Mouse (Mus musculus) liver, embryonic 12.5 days (tissue): ENCODE measurements around the gene Cdc6. TPM values are rescaled to one million over a fixed set of nuclear protein-coding genes. Genes with fewer than 3 reads are reported as not detected.
"Not testable (repeated sequence)": the region's sequence is repeated elsewhere in the genome, so short reads cannot be mapped to it uniquely, and the experiment has no call there.

Experiments
- ATAC-seq: fragments of 200-750 bp; cut with Nextera tagmentation; 2 replicates; pipeline ENCODE4 v1.8.0; 2017; ENCODE audit warnings: moderate number of reproducible peaks, mild to moderate bottlenecking, moderate library complexity
- H3K27ac ChIP-seq: fragments of 300-500 bp; sonication (generic); 2 replicates; pipeline ENCODE4 v1.5.1; 2016; ENCODE audit warnings: mild to moderate bottlenecking
- H3K27me3 ChIP-seq: fragments of 300-500 bp; sonication (generic); replicated peaks from 2 replicates; pipeline ENCODE4 v1.6.1; 2016; ENCODE audit warnings: mild to moderate bottlenecking, moderate library complexity
- H3K36me3 ChIP-seq: fragments of 300-500 bp; sonication (generic); 2 replicates; pipeline ENCODE4 v1.6.1; 2016; ENCODE audit warnings: mild to moderate bottlenecking, moderate library complexity
- H3K4me1 ChIP-seq: fragments of 300-500 bp; sonication (generic); 2 replicates; pipeline ENCODE4 v1.6.1; 2016
- H3K4me2 ChIP-seq: fragments of 300-500 bp; sonication (generic); 2 replicates; pipeline ENCODE4 v1.6.1; 2016; ENCODE audit warnings: mild to moderate bottlenecking, moderate library complexity
- H3K4me3 ChIP-seq: fragments of 300-500 bp; sonication (generic); 2 replicates; pipeline ENCODE4 v1.5.1; 2016; ENCODE audit warnings: mild to moderate bottlenecking, moderate library complexity
- H3K9ac ChIP-seq: fragments of 300-500 bp; sonication (generic); 2 replicates; pipeline ENCODE4 v1.6.1; 2016; ENCODE audit warnings: mild to moderate bottlenecking, moderate library complexity
- H3K9me3 ChIP-seq: fragments of 300-500 bp; sonication (generic); replicated peaks from 2 replicates; pipeline ENCODE4 v1.6.1; 2016; ENCODE audit warnings: mild to moderate bottlenecking, moderate library complexity
- WGBS: fragments of 180-500 bp; shearing (Covaris S2); methylation state at CpG from one replicate; pipeline ENCODE4 v1.1.7; 2016; ENCODE audit not compliant: insufficient replicate concordance; 5-methylcytosine and 5-hydroxymethylcytosine counted together
- polyA plus RNA-seq: library from polyadenylated mRNA; unstranded; fragments of >200 nt; fragmentation: Nextera tagmentation; extraction: Ambion mirVana; gene quantifications from 2 replicates; pipeline ENCODE4 v1.2.1, GENCODE M21; 2016

The Cdc6 gene
- polyA plus RNA-seq, 1 experiment from 2014 or later, result 86.5 TPM

GRCm38 (mm10) chr11:98911498-98911897, 3.9 kb downstream of the Cdc6 start:
- no peaks in the 10 kb centered on the region for H3K27me3 ChIP-seq
- peaks cover 76% of the 10 kb centered on the region for H3K4me1 ChIP-seq
- ATAC-seq, result peak; percentile 60
- peak overlapping the region; percentile 82 for H3K4me3 ChIP-seq
- WGBS, result 37% methylated on average over 5 of the region's 5 CpGs
- peak overlapping the region; percentile 92 for H3K9ac ChIP-seq
- peaks cover 80% of the 10 kb centered on the region for H3K36me3 ChIP-seq
- no peaks in the 10 kb centered on the region for H3K9me3 ChIP-seq
- H3K27ac ChIP-seq, result peak overlapping the region; percentile 94
- peak overlapping the region; percentile 89 for H3K4me2 ChIP-seq

- Histone ChIP-seq H3K4me1 (peaks cover 76% of the 10 kb centered on the region), H3K36me3 (peaks cover 100% of the 10 kb centered on the region), H3K9me3 (no peaks in the 10 kb centered on the region), H3K27ac (no peak overlapping the region), H3K9ac (no peak overlapping the region), H3K4me2 (no peak overlapping the region), H3K27me3 (no peaks in the 10 kb centered on the region), H3K4me3 (no peak overlapping the region)
- ATAC-seq, result no peak
- 83% methylated on average over 11 of the region's 11 CpGs for WGBS
Observed at GRCm38 (mm10) chr11:98914196-98914595, 6.6 kb downstream of the Cdc6 start.

- peaks cover 100% of the 10 kb centered on the region for H3K36me3 ChIP-seq
- not testable (repeated sequence) for H3K9ac ChIP-seq, H3K4me2 ChIP-seq, H3K27ac ChIP-seq, H3K4me3 ChIP-seq, ATAC-seq, H3K9me3 ChIP-seq, H3K27me3 ChIP-seq
- 91% methylated on average over 3 of the region's 3 CpGs for WGBS
- peaks cover 54% of the 10 kb centered on the region for H3K4me1 ChIP-seq
Observed at GRCm38 (mm10) chr11:98916376-98916775, 8.8 kb downstream of the Cdc6 start.

- no peak overlapping the region for H3K4me2 ChIP-seq
- WGBS, result 46% methylated on average over 13 of the region's 13 CpGs
- no peaks in the 10 kb centered on the region for H3K9me3 ChIP-seq
- peak overlapping the region; percentile 25; the same call in 1 of the 2 replicates for H3K27ac ChIP-seq
- ATAC-seq, result no peak
- H3K4me1 ChIP-seq, result peaks cover 49% of the 10 kb centered on the region
- no peak overlapping the region for H3K4me3 ChIP-seq
- H3K36me3 ChIP-seq, result peaks cover 100% of the 10 kb centered on the region
- no peaks in the 10 kb centered on the region for H3K27me3 ChIP-seq
- no peak overlapping the region for H3K9ac ChIP-seq
Observed at GRCm38 (mm10) chr11:98917428-98918005, 9.9 kb downstream of the Cdc6 start.

- Histone ChIP-seq H3K4me2 (no peak overlapping the region), H3K36me3 (peaks cover 100% of the 10 kb centered on the region)
- no peak for ATAC-seq
Observed at GRCm38 (mm10) chr11:98918231-98918630, 10.6 kb downstream of the Cdc6 start.

GRCm38 (mm10) chr11:98919009-98919408, 11.4 kb downstream of the Cdc6 start:
- Histone ChIP-seq H3K9ac (no peak overlapping the region), H3K4me2 (no peak overlapping the region), H3K4me3 (no peak overlapping the region), H3K9me3 (no peaks in the 10 kb centered on the region), H3K27ac (peak overlapping the region; percentile 25; the same call in 1 of the 2 replicates), H3K4me1 (peaks cover 50% of the 10 kb centered on the region), H3K27me3 (no peaks in the 10 kb centered on the region), H3K36me3 (peaks cover 100% of the 10 kb centered on the region)
- no peak for ATAC-seq
- 91% methylated on average over 11 of the region's 11 CpGs for WGBS

More at GRCm38 (mm10) chr11:98918231-98918630, 10.6 kb downstream of the Cdc6 start:
- H3K27me3 ChIP-seq, result no peaks in the 10 kb centered on the region
- no peak overlapping the region for H3K4me3 ChIP-seq
- H3K9me3 ChIP-seq, result no peaks in the 10 kb centered on the region
- H3K4me1 ChIP-seq, result peaks cover 49% of the 10 kb centered on the region
- WGBS, result 50% methylated on average over 9 of the region's 9 CpGs
- peak overlapping the region; percentile 25; the same call in 1 of the 2 replicates for H3K27ac ChIP-seq
- H3K9ac ChIP-seq, result no peak overlapping the region

GRCm38 (mm10) chr11:98921813-98922212, 14.2 kb downstream of the Cdc6 start:
- Histone ChIP-seq H3K36me3 (peaks cover 82% of the 10 kb centered on the region), H3K4me1 (peaks cover 64% of the 10 kb centered on the region)
- not testable (repeated sequence) for H3K4me3 ChIP-seq, H3K9ac ChIP-seq, H3K27me3 ChIP-seq, H3K4me2 ChIP-seq, H3K9me3 ChIP-seq, ATAC-seq, H3K27ac ChIP-seq
- 72% methylated on average over 15 of the region's 15 CpGs for WGBS

GRCm38 (mm10) chr11:98922307-98922706, 14.7 kb downstream of the Cdc6 start:
- not testable (repeated sequence) for H3K4me3 ChIP-seq, H3K4me2 ChIP-seq, H3K27me3 ChIP-seq, H3K27ac ChIP-seq, ATAC-seq, H3K9ac ChIP-seq, H3K9me3 ChIP-seq
- WGBS, result 77% methylated on average over 10 of the region's 10 CpGs
- H3K36me3 ChIP-seq, result peaks cover 78% of the 10 kb centered on the region
- peaks cover 59% of the 10 kb centered on the region for H3K4me1 ChIP-seq

GRCm38 (mm10) chr11:98922851-98923711, 15.5 kb downstream of the Cdc6 start:
- 76% methylated on average over 16 of the region's 16 CpGs for WGBS
- Histone ChIP-seq H3K36me3 (peaks cover 70% of the 10 kb centered on the region), H3K27me3 (peaks cover 16% of the 10 kb centered on the region), H3K4me1 (peaks cover 57% of the 10 kb centered on the region)
- not testable (repeated sequence) for H3K4me3 ChIP-seq, ATAC-seq, H3K4me2 ChIP-seq, H3K9ac ChIP-seq, H3K27ac ChIP-seq, H3K9me3 ChIP-seq

GRCm38 (mm10) chr11:98924633-98925175, 17.1 kb downstream of the Cdc6 start:
- H3K27ac ChIP-seq, result 0 out of 2 replicates have a peak overlapping the region, but pooled peaks have one; percentile 27
- H3K4me1 ChIP-seq, result peaks cover 66% of the 10 kb centered on the region
- peaks cover 32% of the 10 kb centered on the region for H3K27me3 ChIP-seq
- H3K9ac ChIP-seq, result no peak overlapping the region
- H3K4me3 ChIP-seq, result no peak overlapping the region
- ATAC-seq, result no peak
- H3K36me3 ChIP-seq, result peaks cover 54% of the 10 kb centered on the region
- WGBS, result 54% methylated on average over 5 of the region's 5 CpGs
- no peaks in the 10 kb centered on the region for H3K9me3 ChIP-seq
- no peak overlapping the region for H3K4me2 ChIP-seq

- Histone ChIP-seq H3K27me3 (peaks cover 38% of the 10 kb centered on the region), H3K4me2 (peak overlapping the region; percentile 9; the same call in 1 of the 2 replicates), H3K4me1 (peaks cover 72% of the 10 kb centered on the region), H3K27ac (peak overlapping the region; percentile 57; the same call in 1 of the 2 replicates), H3K9ac (0 out of 2 replicates have a peak overlapping the region, but pooled peaks have one; percentile 1), H3K36me3 (peaks cover 48% of the 10 kb centered on the region), H3K4me3 (no peak overlapping the region), H3K9me3 (no peaks in the 10 kb centered on the region)
- ATAC-seq, result no peak
- 22% methylated on average over 10 of the region's 10 CpGs for WGBS
Observed at GRCm38 (mm10) chr11:98925265-98925721, 17.7 kb downstream of the Cdc6 start.
